In the genomic region with DNA sequence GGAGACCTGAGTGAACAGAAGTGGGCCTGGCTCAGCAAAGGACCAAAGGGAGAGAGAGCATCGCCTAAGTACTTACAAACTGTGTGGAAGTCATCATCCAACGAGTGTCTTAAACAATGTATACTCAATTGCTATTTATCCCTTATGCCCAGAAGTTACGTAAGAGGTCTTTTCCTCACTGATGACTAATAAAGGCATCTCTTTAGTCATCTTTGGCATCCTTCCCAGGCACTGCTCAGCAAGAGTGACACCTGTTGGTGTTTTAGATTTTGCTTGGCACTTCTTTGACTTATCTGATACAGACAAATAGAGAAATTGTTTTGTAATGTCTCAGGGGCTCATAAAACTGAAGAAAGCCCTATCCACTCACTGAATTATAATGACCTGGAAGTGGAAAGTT, we compare ENCODE assay signal across 21 mouse cellular contexts. TPM values are rescaled to one million over a fixed set of nuclear protein-coding genes. Genes with fewer than 3 reads are reported as not detected.
A peak's percentile ranks its signal among the peaks of the same experiment; 100 is the strongest.
DNase-seq lines count a peak whose midpoint lies in the region; ATAC-seq and TF ChIP-seq lines count a peak whose summit lies in the region.
"Had no signal": no experiment of that assay in that cellular context is flagged by ENCODE, and none has a peak within 500 bp of the region (broad histone marks: within the 10 kb centered on the region; RNA-seq: fewer than 3 reads in every experiment).

No protein-coding gene starts in this region.

- no peak overlapping the region for H3K27ac ChIP-seq in lung, embryonic 14.5 days (ENCODE audit: low read depth)
- H3K27ac ChIP-seq in CH12.LX (ENCODE audit: insufficient read depth, low read depth): no peak overlapping the region
- H3K27ac ChIP-seq: embryonic facial prominence, embryonic 15.5 days; forebrain, embryonic 13.5 days; gastrocnemius, adult 2 months; hindbrain, embryonic 10.5 days; liver, embryonic 13.5 days; neural tube, embryonic 13.5 days had no signal

- 48% methylated on average over 3 of the region's 3 CpGs for WGBS in lung, embryonic 14.5 days

- H3K27me3 ChIP-seq in lung, embryonic 14.5 days (ENCODE audit: insufficient read depth, low read length): no peaks in the 10 kb centered on the region
- H3K27me3 ChIP-seq in CH12.LX (replicated peaks): no peaks in the 10 kb centered on the region
- H3K27me3 ChIP-seq: embryonic facial prominence, embryonic 15.5 days; forebrain, embryonic 13.5 days; liver, embryonic 13.5 days; neural tube, embryonic 13.5 days had no signal

- H3K36me3 ChIP-seq in lung, embryonic 14.5 days (ENCODE audit: insufficient read depth): no peaks in the 10 kb centered on the region
- no peaks in the 10 kb centered on the region for H3K36me3 ChIP-seq in CH12.LX (replicated peaks in 1 of 2; ENCODE audit: control insufficient read depth in 1 of 2, insufficient read depth in 1 of 2, low read length in 1 of 2)
- H3K36me3 ChIP-seq: embryonic facial prominence, embryonic 15.5 days; hindbrain, embryonic 10.5 days; liver, embryonic 13.5 days; neural tube, embryonic 13.5 days had no signal

- H3K79me2 ChIP-seq in CH12.LX (replicated peaks; ENCODE audit: control insufficient read depth, extremely low read depth, insufficient read depth, poor library complexity, severe bottlenecking): no peaks in the 10 kb centered on the region

- H3K4me1 ChIP-seq in lung, embryonic 14.5 days (ENCODE audit: insufficient read depth): no peaks in the 10 kb centered on the region
- no peaks in the 10 kb centered on the region for H3K4me1 ChIP-seq in CH12.LX (ENCODE audit: control insufficient read depth in 1 of 2, insufficient read depth in 2 of 2)
- H3K4me1 ChIP-seq: embryonic facial prominence, embryonic 15.5 days; forebrain, embryonic 13.5 days; hindbrain, embryonic 10.5 days; liver, embryonic 13.5 days; neural tube, embryonic 13.5 days had no signal

- ATAC-seq in lung, embryonic 14.5 days (ENCODE audit: insufficient read depth): no peak
- ATAC-seq: CD4-positive, CD25-positive, alpha-beta regulatory T cell, adult 4 months; forebrain, embryonic 13.5 days; inflammation-experienced regulatory T-cells, adult 6 months had no signal

- no peak overlapping the region for H3K9ac ChIP-seq in lung, embryonic 14.5 days
- no peak overlapping the region for H3K9ac ChIP-seq in CH12.LX (ENCODE audit: insufficient read depth, low read depth)
- H3K9ac ChIP-seq: embryonic facial prominence, embryonic 15.5 days; forebrain, embryonic 13.5 days; liver, embryonic 13.5 days; neural tube, embryonic 13.5 days had no signal

- no peak for TF ChIP-seq CTCF in lung, embryonic 14.5 days (IDR thresholded peaks at IDR 0.05; ENCODE audit: low read depth)
- TF ChIP-seq CTCF in CH12.LX (conservative IDR thresholded peaks at IDR 0.05 in 1 of 2, IDR thresholded peaks at IDR 0.05 in 1 of 2; ENCODE audit: low read depth in 2 of 2, low read length in 2 of 2): peak in 1 of 2 experiments; percentile 40; a peak in 2 of 4 replicates

- no peaks in the 10 kb centered on the region for H3K9me3 ChIP-seq in lung, embryonic 14.5 days (ENCODE audit: low read depth, low read length)
- H3K9me3 ChIP-seq in CH12.LX (replicated peaks; ENCODE audit: low read length): no peaks in the 10 kb centered on the region
- H3K9me3 ChIP-seq: embryonic facial prominence, embryonic 15.5 days; forebrain, embryonic 13.5 days; hindbrain, embryonic 10.5 days; liver, embryonic 13.5 days; neural tube, embryonic 13.5 days had no signal

- no peak for TF ChIP-seq POLR2A in CH12.LX (IDR thresholded peaks at IDR 0.05; ENCODE audit: low read depth, low read length)

- TF ChIP-seq EP300 in CH12.LX (IDR thresholded peaks at IDR 0.05; ENCODE audit: low read length): no peak

- no peak overlapping the region for H3K4me3 ChIP-seq in lung, embryonic 14.5 days (ENCODE audit: low read depth, low read length)
- no peak overlapping the region for H3K4me3 ChIP-seq in CH12.LX (replicated peaks in 1 of 3; ENCODE audit: low read depth in 2 of 3, low read length in 2 of 3, poor library complexity in 1 of 3)
- H3K4me3 ChIP-seq: embryonic facial prominence, embryonic 15.5 days; forebrain, embryonic 13.5 days; gastrocnemius, adult 2 months; hindbrain, embryonic 10.5 days; liver, embryonic 13.5 days; neural tube, embryonic 13.5 days had no signal

- intact Hi-C loops in left cerebral cortex, postnatal 4 days (cut with DNase I): no loop called here

- no peak overlapping the region for H3K4me2 ChIP-seq in lung, embryonic 14.5 days
- no peak overlapping the region for H3K4me2 ChIP-seq in CH12.LX (ENCODE audit: insufficient read depth, low read depth, poor library complexity, severe bottlenecking)
- H3K4me2 ChIP-seq: embryonic facial prominence, embryonic 15.5 days; forebrain, embryonic 13.5 days; liver, embryonic 13.5 days; neural tube, embryonic 13.5 days had no signal

- DNase-seq in cerebellum, postnatal 10 days: peak; percentile 12 to 44
- no peak for DNase-seq in cerebellum, postnatal 25 days
- DNase-seq in lung, embryonic 14.5 days: peak; percentile 41
- no peak for DNase-seq in lung, postnatal 25 days (ENCODE audit: low spot score)
- peak; percentile 2 for DNase-seq in CH12.LX (ENCODE audit: extremely low read depth)
- peak; percentile 17 for DNase-seq in fibroblast of lung, adult 2 months (ENCODE audit: low read depth)
- DNase-seq in gastrocnemius, adult 18-20 months (ENCODE audit: low spot score): no peak
- no peak for DNase-seq in left cerebral cortex, postnatal 4 days
- DNase-seq: cerebellum, adult 18-20 months; gastrocnemius, adult 2 months; kidney, adult 9 months; kidney, postnatal 36 days; liver, embryonic 13.5 days; lung, postnatal 14 days; right cerebral cortex, postnatal 25 days had no signal

- in situ Hi-C loops in CH12.LX (cut with MboI; ENCODE audit: low pct_ligation_motif_present, low pct_unique_long_range_greater_than_20kb, low sequenced_read_pairs): no loop called here

- dilution Hi-C loops in CH12.LX (cut with MboI; ENCODE audit: extremely low pct_ligation_motif_present, extremely low pct_unique_long_range_greater_than_20kb, low sequenced_read_pairs): no loop called here

- peak; percentile 31 for TF ChIP-seq RAD21 in CH12.LX (IDR thresholded peaks at IDR 0.05; ENCODE audit: low read depth, low read length)

TF ChIP-seq in CH12.LX, 34 proteins besides CTCF, POLR2A, EP300 and RAD21:
- TF ChIP-seq IRF4 (IDR thresholded peaks at IDR 0.05; ENCODE audit: low read depth, low read length) (0 out of 2 replicates have a peak, but pooled peaks have one; percentile 22), HCFC1 (IDR thresholded peaks at IDR 0.05; ENCODE audit: low read depth, low read length) (no peak), JUN (IDR thresholded peaks at IDR 0.05; ENCODE audit: insufficient read depth, low read depth, low read length) (peak; percentile 39), SMC3 (IDR thresholded peaks at IDR 0.05; ENCODE audit: low read depth, low read length) (peak; percentile 28; the same call in 1 of the 2 replicates)

RNA-seq across cellular contexts. Expression of gene Cenpw, which starts 59.4 kb away (rescaled TPM):
- polyA plus RNA-seq in lung, embryonic 14.5 days (2014; fragmentation: Nextera tagmentation; extraction: Ambion mirVana): 47.0 and 47.4 TPM in 2 replicates
- 21.2 and 25.5 TPM in 2 replicates for total RNA-seq in CH12.LX (2012; rRNA removed)
- 52.2 and 55.7 TPM in 2 replicates for total RNA-seq in CH12.LX (2014; rRNA removed)
- 19.8 and 21.5 TPM in 2 replicates for polyA plus RNA-seq in CH12.LX (2012; ENCODE audit: insufficient read length, low read depth)
- under 1 TPM; 0.24 to 0.68 TPM for total RNA-seq in gastrocnemius, adult 18-20 months (2021)
- total RNA-seq in left cerebral cortex, postnatal 4 days (2021): 1 to 10 TPM; 5.3 to 5.8 TPM

Comparison
In these comparisons a context has a peak if more than half of its experiments do, and no peak if none do; other contexts are left out.
1. DNase-seq: peak in cerebellum, postnatal 10 days (2 of 2), lung, embryonic 14.5 days (single experiment), CH12.LX (single experiment) and fibroblast of lung, adult 2 months (single experiment); none in cerebellum, postnatal 25 days (0 of 2), lung, postnatal 25 days (single experiment), gastrocnemius, adult 18-20 months (single experiment) and left cerebral cortex, postnatal 4 days (single experiment).